Mouse (Mus musculus) heart, embryonic 11.5 days (tissue): ENCODE measurements around the gene Dpf3. TPM values are rescaled to one million over a fixed set of nuclear protein-coding genes. Genes with fewer than 3 reads are reported as not detected.

Experiments
- ATAC-seq: fragments of 200-750 bp; cut with Nextera tagmentation; replicated peaks from 2 replicates; pipeline ENCODE4 v1.8.0; 2017; ENCODE audit warnings: moderate library complexity; ENCODE audit not compliant: insufficient number of reproducible peaks, low FRiP score, low TSS enrichment
- H3K27ac ChIP-seq: fragments of 300-500 bp; sonication (generic); 2 replicates; pipeline ENCODE4 v1.5.1; 2014; ENCODE audit warnings: mild to moderate bottlenecking, low read depth, low read length
- H3K27me3 ChIP-seq: fragments of 300-500 bp; sonication (generic); 2 replicates; pipeline ENCODE4 v1.6.1; 2014; ENCODE audit warnings: mild to moderate bottlenecking, low read length, mixed read lengths; ENCODE audit not compliant: control insufficient read depth, insufficient read depth
- H3K36me3 ChIP-seq: fragments of 300-500 bp; sonication (generic); 2 replicates; pipeline ENCODE4 v1.6.1; 2014; ENCODE audit warnings: mild to moderate bottlenecking, low read length, moderate library complexity, mixed read lengths; ENCODE audit not compliant: control insufficient read depth, insufficient read depth
- H3K4me1 ChIP-seq: fragments of 300-500 bp; sonication (generic); 2 replicates; pipeline ENCODE4 v1.6.1; 2014; ENCODE audit warnings: low read length; ENCODE audit not compliant: control insufficient read depth, insufficient read depth
- H3K4me2 ChIP-seq: fragments of 300-500 bp; sonication (generic); 2 replicates; pipeline ENCODE4 v1.6.1; 2014; ENCODE audit warnings: mild to moderate bottlenecking, moderate library complexity
- H3K4me3 ChIP-seq: fragments of 300-500 bp; sonication (generic); 2 replicates; pipeline ENCODE4 v1.5.1; 2014; ENCODE audit warnings: low read depth, low read length
- H3K9ac ChIP-seq: fragments of 300-500 bp; sonication (generic); 2 replicates; pipeline ENCODE4 v1.6.1; 2014; ENCODE audit warnings: mild to moderate bottlenecking, low read depth, low read length, moderate library complexity
- H3K9me3 ChIP-seq: fragments of 300-500 bp; sonication (generic); replicated peaks from 2 replicates; pipeline ENCODE4 v1.6.1; 2016; ENCODE audit warnings: low read length; ENCODE audit not compliant: control insufficient read depth
- WGBS: fragments of 180-500 bp; shearing (Covaris S2); extraction: QIAGEN DNeasy Blood & Tissue Kit; methylation state at CpG from one replicate; pipeline ENCODE4 v1.1.7; 2014; ENCODE audit not compliant: insufficient replicate concordance; 5-methylcytosine and 5-hydroxymethylcytosine counted together
- polyA plus RNA-seq: library from polyadenylated mRNA; unstranded; fragments of >200 nt; fragmentation: Nextera tagmentation; extraction: Ambion mirVana; gene quantifications from 2 replicates; pipeline ENCODE4 v1.2.1, GENCODE M21; 2014

The Dpf3 gene
- polyA plus RNA-seq, 1 experiment from 2014 or later, result 29.7 TPM

DNA sequence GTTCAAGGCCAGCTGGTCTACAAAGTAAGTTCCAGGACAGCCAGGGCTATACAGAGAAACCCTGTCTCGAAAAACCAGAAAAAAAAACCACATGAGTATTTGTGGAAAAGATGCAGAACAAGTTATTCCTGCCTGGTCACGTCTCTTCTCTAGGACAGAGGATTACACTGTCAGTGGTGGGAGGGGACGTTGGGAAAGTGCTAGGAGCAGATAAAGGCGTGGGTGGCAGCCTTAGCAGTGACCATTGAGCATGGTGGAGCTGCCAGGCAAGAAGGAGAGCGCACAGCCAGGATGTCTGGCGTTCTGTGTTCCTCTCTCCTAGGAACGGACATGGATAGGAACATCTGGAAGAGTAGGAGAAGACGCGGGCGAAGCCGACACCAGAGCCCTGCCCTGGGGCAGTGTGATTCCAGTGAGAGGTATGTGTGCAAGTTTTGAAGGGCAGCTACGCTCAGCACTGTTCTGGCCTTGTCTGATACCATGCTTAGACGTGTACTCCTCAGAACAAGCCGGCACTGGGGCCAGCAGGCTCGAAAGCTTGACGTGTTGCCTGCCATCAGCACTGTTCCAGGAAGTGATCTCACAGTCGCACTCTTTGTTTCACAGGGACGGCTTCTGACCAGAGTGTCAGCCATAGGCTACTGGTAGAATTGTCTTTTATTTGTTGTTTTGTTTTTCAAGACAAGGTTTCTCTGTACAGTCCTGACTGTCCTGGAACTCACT is 38.5 kb upstream of the Dpf3 start:
- Histone ChIP-seq H3K4me1 (peaks cover 21% of the 10 kb centered on the region), H3K9ac (no peak overlapping the region), H3K27ac (no peak overlapping the region; the same call in 1 of the 2 replicates), H3K27me3 (no peaks in the 10 kb centered on the region), H3K4me2 (no peak overlapping the region), H3K9me3 (no peaks in the 10 kb centered on the region), H3K36me3 (no peaks in the 10 kb centered on the region), H3K4me3 (no peak overlapping the region)
- ATAC-seq, result no peak
- 63% methylated on average over 18 of the region's 18 CpGs for WGBS

DNA sequence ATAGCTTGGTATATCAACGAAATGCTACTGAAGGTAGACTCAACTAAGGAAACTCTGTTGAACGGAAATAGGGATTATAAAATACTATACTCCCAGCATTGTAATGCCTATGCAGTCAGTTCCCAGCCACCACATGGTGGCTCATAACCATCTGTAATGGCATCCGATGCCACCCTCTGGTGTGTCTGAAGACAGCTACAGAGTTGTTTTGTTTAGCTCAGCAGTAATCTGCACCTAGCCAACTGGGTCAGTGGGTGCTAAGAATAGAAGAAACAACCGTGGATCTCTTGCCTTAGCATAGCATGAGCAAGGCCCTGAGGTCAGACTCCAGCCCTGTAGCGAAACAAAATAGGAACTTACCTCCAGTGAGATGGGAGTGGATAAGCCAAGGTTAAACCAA is 36.8 kb upstream of the Dpf3 start:
- no peak overlapping the region for H3K9ac ChIP-seq
- no peak overlapping the region for H3K4me2 ChIP-seq
- no peaks in the 10 kb centered on the region for H3K27me3 ChIP-seq
- H3K9me3 ChIP-seq, result no peaks in the 10 kb centered on the region
- no peaks in the 10 kb centered on the region for H3K36me3 ChIP-seq
- no peak overlapping the region for H3K27ac ChIP-seq
- ATAC-seq, result no peak
- peaks cover 24% of the 10 kb centered on the region for H3K4me1 ChIP-seq
- H3K4me3 ChIP-seq, result no peak overlapping the region
- 70% methylated on average over 5 of the region's 5 CpGs for WGBS

GRCm38 (mm10) chr12:83523892-83524291 is 36.4 kb upstream of the Dpf3 start:
- WGBS, result 73% methylated on average over 4 of the region's 4 CpGs
- no peaks in the 10 kb centered on the region for H3K9me3 ChIP-seq
- no peak overlapping the region for H3K9ac ChIP-seq
- H3K4me2 ChIP-seq, result no peak overlapping the region
- no peaks in the 10 kb centered on the region for H3K36me3 ChIP-seq
- ATAC-seq, result no peak
- no peaks in the 10 kb centered on the region for H3K27me3 ChIP-seq
- H3K4me1 ChIP-seq, result peaks cover 24% of the 10 kb centered on the region
- H3K27ac ChIP-seq, result peak overlapping the region; percentile 24; the same call in 1 of the 2 replicates
- no peak overlapping the region for H3K4me3 ChIP-seq

DNA sequence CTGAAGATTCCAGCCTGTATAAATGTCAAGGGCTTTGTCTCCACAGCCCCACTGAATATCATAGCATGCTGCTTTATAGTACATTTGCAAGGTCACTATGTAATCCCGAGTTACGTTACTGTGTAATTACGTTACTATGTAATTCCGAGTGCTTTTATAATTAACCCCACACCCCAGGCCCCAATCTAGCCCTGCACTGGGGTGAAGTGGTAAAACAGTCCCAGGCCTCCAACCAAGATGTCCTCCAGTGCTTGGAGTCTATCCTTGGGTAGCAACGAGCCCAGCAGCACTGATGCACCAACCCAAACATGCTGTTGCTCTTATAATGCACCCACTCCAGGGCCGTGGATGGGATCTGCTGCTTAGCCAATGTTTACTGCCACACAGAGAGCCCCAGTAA is 35.5 kb upstream of the Dpf3 start:
- ATAC-seq, result no peak
- Histone ChIP-seq H3K36me3 (no peaks in the 10 kb centered on the region), H3K4me2 (no peak overlapping the region), H3K4me1 (peaks cover 22% of the 10 kb centered on the region), H3K9me3 (no peaks in the 10 kb centered on the region), H3K27ac (no peak overlapping the region), H3K4me3 (no peak overlapping the region), H3K9ac (no peak overlapping the region), H3K27me3 (no peaks in the 10 kb centered on the region)
- 94% methylated on average over 6 of the region's 6 CpGs for WGBS

- no peaks in the 10 kb centered on the region for H3K36me3 ChIP-seq
- 32% methylated on average over 8 of the region's 8 CpGs for WGBS
These were observed 33.6 kb upstream of the Dpf3 start for GRCm38 (mm10) chr12:83521083-83521482.

DNA sequence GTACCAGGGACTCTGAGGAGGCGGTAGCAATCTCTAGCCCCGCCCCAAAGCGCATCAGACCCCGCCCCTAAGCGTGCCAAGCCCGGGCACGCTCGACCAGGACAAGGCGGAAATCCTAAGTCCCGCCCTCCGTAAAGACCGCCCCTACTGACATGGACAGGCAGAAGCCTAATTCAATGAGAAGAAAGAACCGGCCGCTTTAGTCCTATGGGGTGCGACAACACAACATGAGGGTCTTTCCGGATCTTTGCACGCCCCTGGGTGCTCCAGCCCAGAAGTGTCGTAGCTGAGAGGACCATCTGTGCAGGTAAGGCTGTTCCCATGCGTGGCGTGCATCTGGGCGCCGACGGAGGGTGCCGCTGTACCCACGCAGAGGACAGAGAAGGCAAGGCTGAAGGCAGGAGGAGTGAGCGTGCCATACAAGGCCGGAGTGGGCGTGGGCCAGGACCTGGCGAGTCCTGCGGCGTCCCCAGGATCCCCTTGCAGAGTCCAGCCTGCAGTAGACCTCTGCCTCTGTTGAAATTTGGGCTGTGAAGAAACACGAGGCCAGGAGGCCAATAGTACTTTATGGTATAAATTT is 32.9 kb upstream of the Dpf3 start, which contains the start of gene Dcaf4:
Gene Dcaf4 (plus strand): TSS at position 156 of the 580 bp plus-strand sequence.
- Histone ChIP-seq H3K9me3 (no peaks in the 10 kb centered on the region), H3K9ac (peak within 1 kb of the TSS; percentile 82), H3K4me3 (peak within 1 kb of the TSS; percentile 64), H3K27ac (peak within 1 kb of the TSS; percentile 31), H3K4me1 (peaks cover 14% of the 10 kb centered on the region), H3K4me2 (peak within 1 kb of the TSS; percentile 71), H3K27me3 (no peaks in the 10 kb centered on the region), H3K36me3 (no peaks in the 10 kb centered on the region)
- WGBS, result under 1% methylated on average over 32 of the region's 32 CpGs
- peak; percentile 91 for ATAC-seq

More at GRCm38 (mm10) chr12:83521083-83521482, 33.6 kb upstream of the Dpf3 start:
- Histone ChIP-seq H3K27ac (no peak overlapping the region), H3K4me2 (peak overlapping the region; percentile 71), H3K4me1 (peaks cover 17% of the 10 kb centered on the region), H3K9ac (peak overlapping the region; percentile 82; the same call in 1 of the 2 replicates), H3K27me3 (no peaks in the 10 kb centered on the region), H3K4me3 (peak overlapping the region; percentile 64), H3K9me3 (no peaks in the 10 kb centered on the region)
- ATAC-seq, result no peak

- Histone ChIP-seq H3K27me3 (no peaks in the 10 kb centered on the region), H3K9me3 (no peaks in the 10 kb centered on the region), H3K9ac (no peak overlapping the region), H3K4me2 (no peak overlapping the region), H3K36me3 (no peaks in the 10 kb centered on the region), H3K27ac (no peak overlapping the region), H3K4me1 (peaks cover 15% of the 10 kb centered on the region; the same call in 1 of the 2 replicates), H3K4me3 (no peak overlapping the region)
- 55% methylated on average over 3 of the region's 3 CpGs for WGBS
- ATAC-seq, result no peak
These were observed 30.1 kb upstream of the Dpf3 start for GRCm38 (mm10) chr12:83517580-83517979.

DNA sequence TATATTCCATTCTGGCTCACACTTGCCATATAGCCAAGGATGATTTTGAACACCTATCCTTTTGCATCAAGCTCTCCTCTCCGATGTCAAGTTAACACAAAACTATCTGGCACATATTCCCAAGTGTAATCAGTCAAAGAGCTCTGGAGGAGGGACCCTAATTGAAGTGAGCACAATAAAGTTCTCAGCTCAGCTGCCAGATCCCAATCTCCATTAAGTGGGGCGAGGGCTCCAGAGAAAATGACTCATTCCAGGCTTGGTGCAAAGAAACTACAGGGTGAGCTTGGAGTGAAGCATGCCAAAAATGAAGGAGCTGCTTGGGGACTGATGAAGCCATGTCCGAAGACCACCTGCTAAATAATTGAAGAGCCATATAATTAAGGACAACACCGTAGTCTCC is 26.7 kb upstream of the Dpf3 start:
- no peaks in the 10 kb centered on the region for H3K9me3 ChIP-seq
- no peaks in the 10 kb centered on the region for H3K36me3 ChIP-seq
- H3K4me2 ChIP-seq, result no peak overlapping the region
- H3K4me1 ChIP-seq, result peaks cover 6% of the 10 kb centered on the region; the same call in 1 of the 2 replicates
- no peak overlapping the region for H3K9ac ChIP-seq
- H3K27ac ChIP-seq, result no peak overlapping the region
- no peaks in the 10 kb centered on the region for H3K27me3 ChIP-seq
- H3K4me3 ChIP-seq, result no peak overlapping the region
- 72% methylated on average over 4 of the region's 4 CpGs for WGBS
- no peak for ATAC-seq
